Mouse (Mus musculus): ENCODE results near the gene Dnm1. TPM values are rescaled to one million over a fixed set of nuclear protein-coding genes. Genes with fewer than 3 reads are reported as not detected.
"Not testable (repeated sequence)": the region's sequence is repeated elsewhere in the genome, so short reads cannot be mapped to it uniquely, and the experiment has no call there.

Gene Dnm1
- total RNA-seq, 2 experiments from 2014 or later, result 18.9 to 25.7 TPM

DNA sequence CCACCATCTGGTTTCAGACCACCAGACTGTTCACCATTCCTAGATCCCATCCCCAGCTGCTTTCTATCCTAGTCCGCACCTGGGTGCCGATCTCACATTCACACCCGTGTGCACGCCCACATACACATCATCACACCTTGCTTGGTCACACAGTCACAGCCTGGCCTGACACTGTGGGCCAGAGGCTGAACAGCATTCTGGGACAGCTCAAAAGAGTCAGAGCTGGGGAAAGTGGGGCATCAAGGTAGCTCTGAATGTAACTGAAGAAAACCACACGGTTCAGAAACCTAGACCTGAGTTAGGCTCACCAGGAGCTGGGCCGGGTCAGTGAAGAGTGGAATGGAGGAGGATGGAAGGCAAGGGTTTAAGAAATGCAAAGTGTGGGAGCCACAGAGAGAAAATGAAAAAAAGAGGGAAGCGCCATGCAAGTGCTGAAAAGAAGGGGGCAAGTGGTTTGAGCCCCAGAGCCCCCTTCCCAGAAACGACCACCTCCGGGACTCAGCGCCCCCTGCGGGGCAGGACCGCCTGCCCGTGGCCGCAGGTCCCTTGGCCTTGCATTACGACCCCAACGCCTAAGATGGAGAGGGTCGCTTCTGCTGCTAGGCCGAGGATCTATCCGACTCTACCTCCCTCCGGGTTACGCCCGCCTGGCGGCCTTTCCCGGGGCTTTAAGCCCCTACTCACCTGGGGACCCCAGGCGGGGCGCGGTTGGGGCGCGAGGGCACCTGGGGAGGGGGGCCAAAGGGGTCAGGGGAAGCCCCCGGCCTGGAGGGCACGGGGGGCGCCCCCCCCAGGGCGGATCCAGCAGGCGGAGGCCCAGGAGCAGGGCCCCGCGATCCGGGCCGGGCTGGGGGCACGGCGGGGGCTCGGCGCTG, 41.5 kb downstream of the Dnm1 start:
- DNase-seq, result no peak

DNA sequence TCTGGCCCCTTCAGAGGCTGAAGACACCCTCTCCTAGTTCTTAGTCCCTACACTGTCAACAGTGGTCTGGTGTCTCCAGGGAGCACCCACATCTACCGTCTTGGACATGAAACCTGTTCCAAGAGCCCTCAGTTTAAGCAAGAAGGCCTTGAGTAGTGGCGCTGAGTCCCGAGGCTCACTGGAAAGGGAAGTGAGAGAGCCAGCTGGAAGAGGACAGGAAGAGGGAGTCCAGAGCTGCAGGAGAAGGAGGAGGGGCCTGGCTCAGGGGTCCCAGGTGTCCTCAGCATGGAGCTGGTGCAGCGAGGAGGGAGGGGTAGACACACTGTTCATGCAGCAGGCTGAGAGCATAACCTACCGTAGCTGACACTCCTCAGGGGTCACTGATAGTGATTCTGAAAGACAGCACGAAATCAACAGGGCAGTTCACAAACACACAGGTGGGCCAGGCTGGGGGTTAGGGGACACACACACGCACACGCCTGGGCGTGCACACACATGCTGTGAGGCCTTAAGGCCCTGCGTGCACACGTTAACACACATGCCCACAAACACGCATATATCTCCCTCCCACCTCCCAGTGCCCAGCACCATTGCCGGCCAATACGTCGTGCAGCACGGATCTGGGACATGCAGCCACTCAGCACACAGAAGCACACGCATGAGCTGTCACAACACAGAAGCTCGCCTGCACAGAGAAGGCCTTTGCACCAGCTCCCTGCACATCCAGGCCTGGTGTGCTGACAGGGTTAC, 42.9 kb downstream of the Dnm1 start:
- DNase-seq, result no peak

- DNase-seq, result no peak
Measured at GRCm38 (mm10) chr2:32308870-32309568, 44.1 kb downstream of the Dnm1 start.

GRCm38 (mm10) chr2:32307941-32308760, 45.0 kb downstream of the Dnm1 start:
- DNase-seq, result peak; percentile 69

DNA sequence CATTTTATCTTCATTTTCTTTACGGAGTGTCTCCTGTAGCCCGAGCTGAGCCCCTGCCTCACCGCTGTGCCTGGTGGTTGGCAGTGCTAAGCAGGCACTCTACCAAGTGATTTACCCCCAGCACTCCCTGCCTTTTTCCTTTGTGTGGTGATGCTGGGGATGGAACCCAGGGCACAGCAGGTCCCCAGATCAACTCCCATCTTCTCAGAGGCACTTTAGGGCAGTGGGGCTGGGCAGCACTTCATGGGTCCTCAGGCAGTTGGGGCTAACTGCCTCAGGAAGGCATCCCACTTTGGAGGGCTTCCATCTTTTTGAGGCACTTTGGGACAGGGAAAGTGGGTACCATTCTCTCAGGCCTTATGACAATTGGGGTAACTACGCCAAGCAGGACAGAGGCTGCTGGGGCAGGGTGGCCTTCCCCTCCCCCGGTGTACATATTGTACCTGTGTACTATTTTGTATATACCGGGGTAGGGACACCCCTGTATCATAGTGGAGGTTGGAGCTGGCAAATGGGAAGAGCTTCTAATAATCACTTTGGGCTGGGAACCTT, 45.8 kb downstream of the Dnm1 start:
- DNase-seq, result no peak

- no peak for DNase-seq
Measured at GRCm38 (mm10) chr2:32306176-32306575, 47.0 kb downstream of the Dnm1 start.

- peak; percentile 2 for DNase-seq
Measured at GRCm38 (mm10) chr2:32305668-32306067, 47.5 kb downstream of the Dnm1 start.

DNA sequence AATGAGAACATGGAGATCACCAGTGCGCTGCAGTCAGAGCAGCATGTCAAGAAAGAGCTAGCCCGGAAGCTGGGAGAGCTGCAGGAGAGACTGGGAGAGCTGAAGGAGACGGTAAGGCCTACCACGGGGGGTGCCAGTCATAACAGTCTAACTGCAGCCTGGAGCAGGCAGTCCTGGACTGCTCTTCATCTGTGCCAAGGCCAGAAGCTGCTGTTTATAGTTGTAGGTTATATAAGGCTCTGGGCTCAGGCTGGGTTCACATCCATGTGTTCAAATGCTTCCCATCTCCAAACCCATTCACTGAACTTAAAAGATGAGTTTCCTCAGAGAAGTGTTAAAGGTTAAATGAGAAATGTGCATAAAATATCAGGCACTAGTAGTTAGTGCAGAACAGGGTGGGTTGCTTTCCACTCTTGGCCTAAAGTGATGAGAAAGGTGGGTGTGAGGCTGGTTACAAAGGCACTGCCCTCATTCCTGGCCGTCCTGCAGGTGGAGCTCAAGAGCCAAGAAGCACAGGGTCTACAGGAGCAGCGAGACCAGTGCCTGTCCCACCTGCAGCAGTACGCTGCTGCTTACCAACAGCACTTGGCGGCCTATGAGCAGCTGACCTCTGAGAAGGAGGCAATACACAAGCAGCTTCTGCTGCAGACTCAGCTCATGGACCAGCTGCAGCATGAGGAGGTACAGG, 48.8 kb downstream of the Dnm1 start:
- peak; percentile 52 for DNase-seq

GRCm38 (mm10) chr2:32302952-32303351, 50.2 kb downstream of the Dnm1 start:
- peak; percentile 6 for DNase-seq

DNA sequence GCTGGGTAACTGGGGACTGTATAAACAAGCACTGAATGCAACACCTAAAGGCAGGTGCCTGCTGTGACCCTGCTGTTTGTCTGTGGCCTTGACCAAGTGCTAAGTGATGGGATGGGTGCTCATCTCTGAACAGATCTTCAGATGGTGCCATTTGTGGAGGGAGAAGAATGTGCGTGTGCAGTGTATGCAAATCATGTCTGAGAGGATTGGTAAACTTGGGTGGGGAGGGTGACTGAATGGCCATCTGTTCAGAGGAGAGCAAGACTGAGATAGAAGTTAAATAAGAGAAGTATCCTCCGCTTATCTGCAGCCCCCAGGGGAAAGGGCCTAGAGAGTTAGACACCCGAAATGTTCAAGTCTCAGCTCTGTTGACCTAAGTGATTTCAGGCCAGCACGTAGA, 53.7 kb downstream of the Dnm1 start:
- DNase-seq, result peak; percentile 2

DNA sequence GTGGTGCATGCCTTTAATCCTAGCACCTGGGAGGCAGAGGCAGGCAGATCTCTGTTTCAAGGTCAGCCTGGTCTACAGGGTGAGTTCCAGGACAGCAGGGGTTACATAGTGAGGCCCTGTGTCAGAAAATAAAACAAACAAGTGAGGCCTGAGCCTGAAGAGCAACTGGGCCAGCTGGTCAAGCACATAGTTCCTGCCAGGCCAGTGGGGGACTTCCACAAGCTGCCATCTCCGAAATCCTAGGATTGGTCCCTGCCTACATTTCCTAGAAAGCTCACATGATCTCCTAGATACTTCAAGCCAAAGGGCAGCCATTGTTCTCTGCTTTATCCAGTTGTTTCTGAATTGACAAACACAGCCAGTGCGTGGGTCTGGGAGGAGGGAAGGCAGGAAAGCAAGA, 57.3 kb downstream of the Dnm1 start:
- DNase-seq, result not testable (repeated sequence)

DNA sequence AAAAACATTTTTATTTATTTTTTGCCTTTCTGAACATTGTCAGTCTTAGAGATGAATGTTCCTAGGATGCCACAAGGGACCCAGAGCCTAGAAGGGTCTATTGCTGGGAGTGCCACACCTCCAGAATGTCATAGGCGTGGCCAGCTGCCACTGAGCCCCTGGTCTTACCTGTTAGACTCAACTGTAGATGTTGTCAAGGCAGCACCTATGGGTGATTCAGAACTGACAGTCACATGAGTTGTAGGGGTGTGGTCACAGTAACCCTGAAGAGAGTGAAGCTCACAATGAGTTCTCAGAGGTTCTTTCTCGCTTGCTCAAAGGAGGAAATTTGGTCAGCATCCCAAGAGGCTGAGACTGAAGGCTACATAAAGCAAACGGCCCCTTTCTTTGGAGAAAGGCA, 57.9 kb downstream of the Dnm1 start:
- no peak for DNase-seq

DNA sequence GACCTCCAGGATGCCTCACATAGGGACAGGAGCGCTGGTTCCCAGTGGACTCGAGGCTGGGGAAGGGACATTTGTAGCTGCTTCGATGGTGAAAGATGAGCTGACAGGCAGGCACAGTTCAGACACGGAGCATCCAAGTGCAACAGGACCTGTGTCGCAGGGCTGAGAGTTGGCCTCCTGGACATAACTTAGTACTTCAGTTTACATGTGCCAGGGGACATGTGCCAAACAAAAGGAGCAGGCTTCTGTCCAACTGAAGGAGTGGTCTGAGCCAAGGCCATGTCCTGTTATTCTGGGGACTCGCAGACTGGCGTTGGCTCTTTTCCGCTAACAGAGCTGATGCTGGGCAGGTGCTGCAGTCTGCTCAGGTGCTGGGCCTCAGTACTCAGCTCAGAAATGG, 58.8 kb downstream of the Dnm1 start:
- DNase-seq, result peak; percentile 54

DNA sequence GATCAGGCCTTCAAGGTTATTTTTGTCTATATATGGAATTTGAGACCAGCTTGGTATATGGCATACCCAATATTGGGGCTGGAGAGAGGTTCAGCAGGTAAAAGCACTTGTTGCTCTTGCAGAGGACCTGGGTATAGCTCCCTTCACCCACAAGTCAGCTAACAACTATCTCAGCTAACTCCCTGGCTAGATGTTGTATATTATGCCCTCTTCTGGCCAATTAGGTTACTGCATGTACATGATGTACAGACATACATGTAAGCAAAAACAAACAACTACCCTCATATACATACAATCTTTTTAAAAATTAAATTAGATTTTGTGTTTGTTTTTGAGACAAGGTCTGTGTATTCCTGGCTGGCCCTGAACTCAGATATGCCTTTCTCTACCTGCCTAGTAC, 63.6 kb downstream of the Dnm1 start:
- DNase-seq, result no peak

- no peak for DNase-seq
Measured at GRCm38 (mm10) chr2:32288371-32288931, 64.7 kb downstream of the Dnm1 start.

GRCm38 (mm10) chr2:32287923-32288367, 65.2 kb downstream of the Dnm1 start, which contains the start of gene Swi5:
TSS of gene Swi5 (minus strand) at chr2:32288075.
- peak; percentile 99 for DNase-seq

GRCm38 (mm10) chr2:32287334-32287840, 65.8 kb downstream of the Dnm1 start, which contains the start of gene Golga2:
TSS of gene Golga2 (plus strand) at chr2:32287384.
- DNase-seq, result no peak

DNA sequence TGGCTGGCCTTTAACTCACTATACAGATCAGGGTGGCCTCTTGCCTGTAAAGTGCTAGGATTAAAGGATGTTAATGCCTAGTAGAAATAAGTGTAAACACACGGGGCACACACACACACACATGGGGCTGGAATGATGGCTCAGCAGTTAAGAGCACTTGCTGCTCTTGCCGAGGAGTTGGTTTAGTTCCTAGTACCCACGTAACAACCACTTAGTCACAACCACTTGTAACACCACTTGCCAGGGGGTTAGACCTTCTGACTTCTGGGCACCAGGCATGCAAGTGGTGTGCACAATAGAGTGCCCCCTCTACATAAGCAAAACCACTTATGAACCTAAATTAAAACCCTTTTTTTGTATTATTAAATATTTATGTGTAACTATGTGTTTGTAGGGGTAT, 69.2 kb downstream of the Dnm1 start:
- DNase-seq, result no peak

DNA sequence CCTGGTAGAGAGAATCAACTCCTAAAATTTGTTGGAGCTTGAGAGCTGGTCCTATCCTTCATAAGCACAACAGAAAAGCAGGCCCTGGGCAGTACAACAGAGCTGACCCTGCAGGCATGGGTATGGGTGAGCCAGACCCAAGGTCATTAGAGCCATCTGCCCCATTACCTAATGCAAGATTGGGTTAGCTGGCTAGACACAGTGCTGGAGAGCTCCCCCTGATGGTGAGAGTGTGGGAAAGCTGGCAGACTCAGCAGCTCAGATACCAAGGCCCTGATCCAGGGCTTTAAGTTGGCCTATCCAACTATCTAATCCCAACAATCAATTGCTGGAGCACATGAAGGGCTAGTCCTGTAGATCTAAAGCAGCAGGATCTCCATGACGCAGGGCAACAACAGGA, 70.4 kb downstream of the Dnm1 start:
- DNase-seq, result peak; percentile 40

- no peak for DNase-seq
Measured at GRCm38 (mm10) chr2:32282289-32282688, 70.8 kb downstream of the Dnm1 start.

Data from gastrocnemius, postnatal 10 days (tissue).